Mouse (Mus musculus) ES-Bruce4 (cell line): ENCODE results near the gene Pola1. TPM values are rescaled to one million over a fixed set of nuclear protein-coding genes. Genes with fewer than 3 reads are reported as not detected.

ENCODE experiments used
- H3K27ac ChIP-seq: 2 replicates; pipeline ENCODE4 v1.5.1; 2012; ENCODE audit warnings: low read length, inconsistent platforms; ENCODE audit not compliant: insufficient read depth
- H3K27me3 ChIP-seq: 2 replicates; pipeline ENCODE4 v1.6.1; 2012; ENCODE audit warnings: mild to moderate bottlenecking, low read length, inconsistent platforms; ENCODE audit not compliant: control insufficient read depth, poor library complexity, insufficient read depth, severe bottlenecking
- H3K36me3 ChIP-seq: 2 replicates; pipeline ENCODE4 v1.6.1; 2012; ENCODE audit warnings: inconsistent platforms, mild to moderate bottlenecking, low read length, moderate library complexity; ENCODE audit not compliant: control insufficient read depth, poor library complexity, insufficient read depth, severe bottlenecking
- H3K4me1 ChIP-seq: one replicate; pipeline ENCODE4 v1.8.1; 2011; ENCODE audit warnings: low read length; ENCODE audit not compliant: control insufficient read depth, insufficient read depth
- H3K4me3 ChIP-seq: 2 replicates; pipeline ENCODE4 v1.5.1; 2011; ENCODE audit warnings: low read depth, mild to moderate bottlenecking, low read length
- H3K9ac ChIP-seq: 2 replicates; pipeline ENCODE4 v1.6.1; 2012; ENCODE audit warnings: low read depth, mild to moderate bottlenecking, inconsistent platforms; ENCODE audit not compliant: poor library complexity, severe bottlenecking
- H3K9me3 ChIP-seq: replicated peaks from 2 replicates; pipeline ENCODE4 v1.6.1; 2012; ENCODE audit warnings: mild to moderate bottlenecking, low read length, inconsistent platforms; ENCODE audit not compliant: control insufficient read depth, poor library complexity, insufficient read depth, severe bottlenecking
- CTCF ChIP-seq: IDR thresholded peaks from one replicate; pipeline ENCODE4 v1.8.1; 2011; ENCODE audit warnings: low read depth, low read length
- EP300 ChIP-seq: IDR thresholded peaks from 2 replicates; pipeline ENCODE4 v1.6.1; 2011; ENCODE audit warnings: low read depth, low read length; ENCODE audit not compliant: insufficient read depth
- POLR2A ChIP-seq: IDR thresholded peaks from one replicate; pipeline ENCODE4 v1.8.1; 2011; ENCODE audit warnings: low read length; ENCODE audit not compliant: insufficient read depth
- polyA plus RNA-seq: library from polyadenylated mRNA; stranded (reverse); fragments of >200 nt; gene quantifications from 2 replicates; pipeline ENCODE4 v1.2.4, GENCODE M21; 2011; ENCODE audit warnings: low read depth; ENCODE audit not compliant: missing spikeins, insufficient read depth, insufficient read length

The Pola1 gene
- polyA plus RNA-seq, 1 experiment, result 46.8 TPM

DNA sequence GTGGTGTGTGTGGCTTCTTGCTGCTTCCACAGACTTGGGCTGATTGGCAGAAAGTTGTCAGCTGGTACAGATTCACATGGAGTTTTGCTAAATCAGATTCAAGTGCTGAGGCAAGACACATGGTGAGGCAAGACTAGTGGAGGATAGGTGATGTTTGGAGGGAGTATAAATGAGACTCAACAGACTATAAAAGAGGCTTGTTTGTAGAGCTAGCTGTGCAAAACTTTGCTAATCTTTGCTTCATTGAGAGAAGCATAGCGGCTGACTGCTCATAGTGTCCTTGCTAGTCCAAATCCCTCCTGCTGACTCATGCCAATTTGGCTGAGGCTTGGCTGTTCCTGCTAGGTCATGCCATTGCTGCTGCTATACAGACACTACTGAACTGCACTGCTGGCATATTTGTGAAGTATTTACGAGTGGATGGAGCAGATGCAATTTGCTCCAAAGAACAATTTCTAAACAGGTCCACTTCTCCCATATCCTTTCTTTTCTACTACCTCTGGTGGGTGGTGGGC lies 3.0 kb upstream of the Pola1 start:
- H3K9me3 ChIP-seq, result no peaks in the 10 kb centered on the region
- no peaks in the 10 kb centered on the region for H3K36me3 ChIP-seq
- H3K27me3 ChIP-seq, result no peaks in the 10 kb centered on the region; the same call in 1 of the 2 replicates
- H3K4me1 ChIP-seq, result no peaks in the 10 kb centered on the region
- H3K4me3 ChIP-seq, result no peak overlapping the region
- TF ChIP-seq POLR2A (no peak), CTCF (no peak), EP300 (no peak)
- no peak overlapping the region for H3K9ac ChIP-seq
- no peak overlapping the region; the same call in 1 of the 2 replicates for H3K27ac ChIP-seq

DNA sequence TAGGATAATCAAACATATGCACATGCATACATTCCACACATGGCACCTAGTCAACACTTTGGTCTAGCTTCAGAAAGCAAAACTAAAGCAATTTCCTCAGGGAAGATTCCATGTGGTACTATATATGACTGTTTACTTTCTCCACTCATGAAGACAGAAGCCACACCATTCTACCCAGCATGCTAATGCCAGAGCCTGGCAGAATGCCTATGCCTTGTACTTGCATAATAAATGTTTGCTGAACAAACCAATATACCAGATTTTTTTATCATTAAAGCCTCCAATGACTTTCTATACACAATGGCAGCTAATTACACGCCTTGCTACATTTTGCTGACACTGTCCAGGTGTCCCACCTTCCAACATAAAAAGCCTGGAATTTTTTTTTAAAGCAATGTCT lies 1.7 kb downstream of the Pola1 start:
- Histone ChIP-seq H3K36me3 (peaks cover 6% of the 10 kb centered on the region), H3K27me3 (no peaks in the 10 kb centered on the region), H3K4me3 (no peak overlapping the region; the same call in 1 of the 2 replicates), H3K9ac (no peak overlapping the region), H3K4me1 (no peaks in the 10 kb centered on the region), H3K27ac (no peak overlapping the region), H3K9me3 (no peaks in the 10 kb centered on the region)
- TF ChIP-seq POLR2A, result no peak
- no peak for TF ChIP-seq EP300
- TF ChIP-seq CTCF, result no peak

DNA sequence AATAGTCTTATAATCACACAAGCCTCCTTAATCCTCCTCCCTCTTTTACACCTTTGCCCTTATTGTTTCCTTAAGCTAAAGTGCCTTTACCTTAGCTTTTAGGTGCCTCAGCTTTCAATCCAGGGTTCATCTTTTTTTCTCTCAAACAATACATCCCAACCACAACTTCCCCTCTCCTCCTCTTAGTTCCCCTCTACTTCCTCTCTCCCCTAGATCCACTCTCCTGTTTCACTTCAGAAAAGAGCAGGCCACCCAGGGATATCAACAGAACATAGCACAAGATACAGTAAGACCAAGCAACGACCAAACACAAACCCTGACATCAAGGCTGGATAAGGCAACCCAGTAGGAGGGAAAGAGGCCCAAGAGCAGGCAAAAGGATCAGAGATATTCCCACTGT lies 29.7 kb downstream of the Pola1 start:
- Histone ChIP-seq H3K27me3 (no peaks in the 10 kb centered on the region), H3K9ac (no peak overlapping the region), H3K4me3 (no peak overlapping the region), H3K9me3 (no peaks in the 10 kb centered on the region), H3K36me3 (peaks cover 11% of the 10 kb centered on the region), H3K4me1 (no peaks in the 10 kb centered on the region), H3K27ac (no peak overlapping the region)
- no peak for TF ChIP-seq CTCF

DNA sequence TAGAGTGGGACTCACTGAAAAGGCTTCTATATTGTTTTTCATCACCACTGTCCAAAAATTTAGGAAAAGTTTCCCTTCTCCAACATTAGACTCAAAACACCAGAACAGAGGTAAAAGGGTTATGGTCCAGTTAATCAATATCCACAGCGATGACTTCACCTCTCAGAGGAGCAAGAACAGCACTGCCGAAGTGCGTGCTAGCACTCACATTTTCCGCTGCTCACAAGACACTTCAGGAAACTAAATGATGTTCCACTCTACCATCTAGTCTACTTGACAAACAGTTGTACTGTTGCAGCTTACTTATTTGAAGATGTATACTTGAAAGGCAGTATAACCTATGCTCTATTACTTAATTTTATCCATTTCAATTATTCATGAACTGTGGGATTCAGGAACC lies 37.7 kb downstream of the Pola1 start:
- no peak for TF ChIP-seq CTCF
- no peak for TF ChIP-seq POLR2A
- H3K4me1 ChIP-seq, result no peaks in the 10 kb centered on the region
- no peak overlapping the region for H3K27ac ChIP-seq
- H3K27me3 ChIP-seq, result no peaks in the 10 kb centered on the region
- H3K9ac ChIP-seq, result no peak overlapping the region
- no peaks in the 10 kb centered on the region for H3K36me3 ChIP-seq
- no peak overlapping the region for H3K4me3 ChIP-seq
- H3K9me3 ChIP-seq, result no peaks in the 10 kb centered on the region

DNA sequence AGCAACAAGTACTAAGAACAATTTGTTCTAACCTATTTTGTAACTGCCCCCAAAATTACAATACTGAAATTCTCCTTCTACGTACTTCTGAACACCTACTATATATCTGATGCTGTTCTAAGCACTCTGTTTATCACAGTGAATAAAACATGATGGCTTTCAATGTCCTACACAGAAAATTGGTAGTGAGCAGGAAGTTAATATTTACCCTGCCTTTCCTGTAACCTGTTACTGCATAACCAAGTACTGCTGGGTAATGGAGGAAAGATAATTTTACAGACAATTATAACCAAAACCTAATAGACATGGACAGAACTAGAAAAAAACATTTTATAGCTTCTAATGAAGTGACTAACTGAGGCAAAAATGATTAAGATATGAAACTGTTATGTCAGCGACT lies 51.0 kb downstream of the Pola1 start:
- Histone ChIP-seq H3K27me3 (no peaks in the 10 kb centered on the region), H3K36me3 (peaks cover 2% of the 10 kb centered on the region; the same call in 1 of the 2 replicates), H3K9me3 (no peaks in the 10 kb centered on the region), H3K4me1 (no peaks in the 10 kb centered on the region), H3K27ac (no peak overlapping the region), H3K4me3 (no peak overlapping the region), H3K9ac (no peak overlapping the region)
- TF ChIP-seq EP300 (no peak), POLR2A (no peak), CTCF (no peak)

DNA sequence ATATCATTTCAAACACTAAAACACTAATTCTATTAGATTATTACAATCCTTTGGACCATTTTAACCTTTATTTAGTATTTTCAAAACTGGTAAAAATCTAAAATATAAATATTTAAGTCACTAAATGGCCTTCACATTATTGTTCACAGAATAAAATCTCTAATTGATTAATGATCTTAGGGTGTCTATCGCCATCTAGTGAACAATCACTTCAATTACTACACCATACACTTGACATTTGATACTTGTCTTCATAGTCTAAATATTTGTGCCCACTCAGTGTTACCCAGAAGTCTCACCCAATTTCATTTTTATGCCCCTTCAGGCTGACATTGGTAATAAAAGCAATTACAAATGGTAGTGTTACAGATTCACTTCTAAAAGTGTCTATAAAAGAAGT lies 74.8 kb downstream of the Pola1 start:
- no peak overlapping the region for H3K4me3 ChIP-seq
- TF ChIP-seq CTCF (no peak), EP300 (no peak), POLR2A (no peak)
- no peaks in the 10 kb centered on the region for H3K9me3 ChIP-seq
- H3K9ac ChIP-seq, result no peak overlapping the region
- H3K27ac ChIP-seq, result no peak overlapping the region
- no peaks in the 10 kb centered on the region for H3K4me1 ChIP-seq
- no peaks in the 10 kb centered on the region for H3K27me3 ChIP-seq
- H3K36me3 ChIP-seq, result no peaks in the 10 kb centered on the region; the same call in 1 of the 2 replicates
